Mouse (Mus musculus): ENCODE measurements around the gene Epha8. TPM values are rescaled to one million over a fixed set of nuclear protein-coding genes. Genes with fewer than 3 reads are reported as not detected.

Gene Epha8
- polyA plus RNA-seq, 1 experiment from 2014 or later = not detected

DNA sequence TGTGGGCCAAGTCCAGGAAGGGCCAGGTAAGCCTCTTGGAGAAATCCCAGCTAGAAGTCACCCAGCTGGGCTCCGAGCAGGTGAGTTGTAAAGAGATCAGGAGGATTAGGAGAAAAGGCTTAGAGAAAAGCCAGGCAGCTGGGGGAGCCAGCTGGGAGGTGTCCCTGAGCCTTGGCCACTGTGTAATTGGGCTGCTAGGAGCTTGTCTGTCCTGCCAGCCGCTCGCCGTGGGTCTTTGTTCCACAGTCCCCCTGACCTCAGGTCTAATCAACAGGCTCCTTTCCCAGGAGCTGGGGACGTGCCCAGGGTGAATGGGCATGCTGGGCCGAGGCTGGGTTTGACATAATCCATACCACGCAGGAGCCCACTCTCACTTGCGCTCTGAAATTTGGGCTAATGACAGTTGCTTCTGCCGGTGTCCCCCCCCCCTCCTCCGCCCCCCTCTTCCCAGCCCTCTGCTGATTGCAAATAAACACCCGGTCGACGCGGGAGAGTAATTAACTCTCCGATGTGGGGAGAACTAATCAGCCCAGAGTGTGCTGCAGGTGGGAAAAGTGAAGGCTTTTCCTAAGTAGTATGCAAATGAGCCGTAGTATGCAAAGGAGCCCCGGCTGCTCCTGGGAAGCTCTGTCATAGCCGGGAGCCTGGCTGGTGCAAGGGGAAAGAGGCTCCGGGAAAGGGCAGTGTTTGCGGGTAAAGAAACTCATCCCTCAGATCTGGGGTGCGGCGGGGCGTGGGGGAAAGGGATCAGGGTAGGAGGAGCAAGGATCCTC lies 51.7 kb downstream of the Epha8 start:
- in situ Hi-C loops (cut with MboI; ENCODE audit: low pct_unique_long_range_greater_than_20kb) = loop anchor here (5.0 kb wide), 1 partner anchor 167 kb away; no protein-coding TSS in a partner anchor
- DNase-seq (ENCODE audit: low read depth, low spot score) (no peak), ATAC-seq (no peak)
- H3K27me3 ChIP-seq = peaks cover 7% of the 10 kb centered on the region
- ChIA-PET POLR2A (no interaction called here), CTCF (no interaction called here)
- no peak for TF ChIP-seq CTCF (IDR thresholded peaks at IDR 0.05)

DNA sequence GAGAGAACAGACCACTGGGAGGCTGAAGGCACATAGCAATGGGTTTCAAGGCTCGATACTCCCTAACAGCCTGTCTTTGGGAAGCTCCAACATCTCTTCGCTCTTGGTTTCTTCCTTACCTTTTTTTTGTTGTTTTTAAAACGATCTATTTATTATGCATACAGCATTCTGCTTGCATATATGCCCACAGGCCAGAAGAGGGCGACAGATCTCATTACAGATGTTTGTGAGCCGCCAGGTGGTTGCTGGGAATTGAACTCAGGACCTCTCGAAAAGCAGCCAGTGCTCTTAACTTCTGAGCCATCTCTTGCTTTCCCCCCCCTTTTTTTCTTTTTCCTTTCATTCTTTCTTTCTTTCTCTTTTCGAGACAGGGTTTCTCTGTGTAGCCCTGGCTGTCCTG lies 57.5 kb downstream of the Epha8 start:
- POLR2A ChIA-PET = no interaction called here
- peaks cover 7% of the 10 kb centered on the region for H3K27me3 ChIP-seq
- no peak for TF ChIP-seq CTCF (IDR thresholded peaks at IDR 0.05)

DNA sequence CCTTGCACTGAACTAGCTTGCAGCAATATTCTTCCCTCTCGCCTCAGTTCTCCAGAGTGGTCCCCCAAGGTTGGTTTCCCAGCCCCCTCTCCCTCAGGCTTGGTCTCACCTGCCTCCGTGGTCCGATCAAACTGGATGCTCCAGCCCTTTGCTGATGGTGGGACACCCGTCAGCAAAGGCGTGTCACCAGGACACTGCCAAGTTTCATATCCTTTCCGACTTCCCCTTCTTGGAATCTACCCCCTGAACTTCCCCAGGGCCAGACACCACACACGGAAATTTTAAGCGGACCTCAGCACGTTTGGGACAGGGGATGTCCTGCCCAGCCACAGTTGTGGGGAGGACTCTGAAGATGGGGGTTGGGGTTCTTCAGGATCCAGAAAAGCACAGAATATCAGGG lies 58.0 kb downstream of the Epha8 start, which contains the start of gene C1qa:
Gene C1qa, minus strand, starts transcription at position 167 of the 400 bp plus-strand sequence.
- CTCF ChIA-PET = no interaction called here
- H3K27me3 ChIP-seq = peaks cover 7% of the 10 kb centered on the region
- ATAC-seq (no peak), DNase-seq (ENCODE audit: low read depth, low spot score) (no peak)
- POLR2A ChIA-PET = no interaction called here
- in situ Hi-C loops (cut with MboI; ENCODE audit: low pct_unique_long_range_greater_than_20kb) = loop anchor here (10.0 kb wide), 1 partner anchor 406 kb away; no protein-coding TSS in a partner anchor
- no peak for TF ChIP-seq CTCF (IDR thresholded peaks at IDR 0.05)

More for the DNA sequence above, 57.5 kb downstream of the Epha8 start:
- DNase-seq (ENCODE audit: low read depth, low spot score) (no peak), ATAC-seq (no peak)
- in situ Hi-C loops (cut with MboI; ENCODE audit: low pct_unique_long_range_greater_than_20kb) = loop anchor here (10.0 kb wide), 1 partner anchor 406 kb away; no protein-coding TSS in a partner anchor
- CTCF ChIA-PET = no interaction called here

DNA sequence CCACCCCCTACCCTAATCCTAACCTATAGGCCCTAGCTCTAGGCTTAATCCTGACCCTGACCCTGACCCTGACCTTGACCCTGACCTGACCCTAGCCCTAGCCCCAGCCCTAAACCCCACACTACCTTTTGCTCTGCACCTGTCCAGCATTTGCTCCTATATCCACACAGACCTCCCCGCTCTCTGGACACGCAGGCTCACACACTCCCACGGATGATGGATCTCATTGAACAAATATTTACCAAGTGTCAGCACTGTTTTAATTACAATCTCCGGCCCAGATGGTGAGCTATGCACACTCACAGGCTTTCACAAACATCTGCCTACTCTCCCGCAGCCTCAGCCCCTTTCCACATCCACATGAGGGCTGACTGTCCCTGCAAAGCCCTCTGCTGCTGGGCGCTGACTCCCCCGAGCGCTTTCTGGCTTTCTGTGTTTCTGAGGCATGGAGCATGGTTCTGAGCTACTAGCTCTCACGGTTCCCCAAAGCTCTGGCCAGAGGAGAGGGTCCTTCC lies 58.5 kb downstream of the Epha8 start:
- POLR2A ChIA-PET = no interaction called here
- in situ Hi-C loops (cut with MboI; ENCODE audit: low pct_unique_long_range_greater_than_20kb) = loop anchor here (10.0 kb wide), 1 partner anchor 407 kb away; no protein-coding TSS in a partner anchor
- ATAC-seq (no peak), DNase-seq (ENCODE audit: low read depth, low spot score) (no peak)
- H3K27me3 ChIP-seq = peaks cover 7% of the 10 kb centered on the region
- CTCF ChIA-PET = no interaction called here
- no peak for TF ChIP-seq CTCF (IDR thresholded peaks at IDR 0.05)

DNA sequence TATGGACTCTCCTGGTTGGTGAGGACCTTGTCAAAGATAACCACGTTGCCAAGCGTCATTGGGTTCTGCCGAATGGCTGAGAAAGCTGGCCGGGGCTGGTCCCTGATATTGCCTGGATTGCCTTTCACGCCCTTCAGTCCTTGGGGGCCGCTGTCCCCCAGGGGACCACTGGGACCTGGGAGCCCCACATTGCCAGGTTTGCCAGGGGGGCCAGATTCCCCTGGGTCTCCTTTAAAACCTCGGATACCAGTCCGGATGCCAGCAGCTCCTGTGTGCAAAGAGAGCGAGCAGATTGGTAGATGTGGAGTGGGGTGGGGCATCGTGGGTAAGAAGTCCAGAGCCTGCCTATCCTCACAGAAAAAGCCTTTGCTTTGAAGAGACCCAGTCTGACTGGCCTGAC lies 60.2 kb downstream of the Epha8 start:
- peaks cover 10% of the 10 kb centered on the region for H3K27me3 ChIP-seq
- ChIA-PET POLR2A (no interaction called here), CTCF (no interaction called here)
- no peak for TF ChIP-seq CTCF (IDR thresholded peaks at IDR 0.05)
- in situ Hi-C loops (cut with MboI; ENCODE audit: low pct_unique_long_range_greater_than_20kb) = loop anchor here (10.0 kb wide), 1 partner anchor 408 kb away; no protein-coding TSS in a partner anchor
- DNase-seq (ENCODE audit: low read depth, low spot score) (no peak), ATAC-seq (no peak)

DNA sequence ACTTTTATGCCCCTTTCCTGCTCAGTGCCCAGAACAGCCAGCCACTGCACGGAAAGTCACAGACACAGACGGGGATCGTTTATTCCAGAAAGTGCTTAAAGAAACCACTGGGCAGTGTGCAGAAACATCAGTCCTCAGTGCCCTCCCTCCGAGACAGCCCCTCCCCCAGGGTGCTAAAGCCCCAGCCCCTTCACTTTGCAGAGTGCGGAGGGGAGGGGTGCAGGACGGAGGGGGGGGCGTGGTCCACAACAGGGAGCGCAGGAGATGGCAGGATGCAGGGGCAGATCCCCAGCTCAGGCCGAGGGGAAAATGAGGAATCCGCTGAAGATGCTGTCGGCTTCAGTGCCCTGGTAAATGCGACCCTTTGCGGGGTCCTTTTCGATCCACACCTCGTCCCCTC lies 60.8 kb downstream of the Epha8 start:
- in situ Hi-C loops (cut with MboI; ENCODE audit: low pct_unique_long_range_greater_than_20kb) = loop anchor here (10.0 kb wide), 1 partner anchor 409 kb away; no protein-coding TSS in a partner anchor
- no peak for TF ChIP-seq CTCF (IDR thresholded peaks at IDR 0.05)
- DNase-seq (ENCODE audit: low read depth, low spot score) = no peak
- ChIA-PET CTCF (no interaction called here), POLR2A (no interaction called here)
- peaks cover 16% of the 10 kb centered on the region for H3K27me3 ChIP-seq
- ATAC-seq = no peak

DNA sequence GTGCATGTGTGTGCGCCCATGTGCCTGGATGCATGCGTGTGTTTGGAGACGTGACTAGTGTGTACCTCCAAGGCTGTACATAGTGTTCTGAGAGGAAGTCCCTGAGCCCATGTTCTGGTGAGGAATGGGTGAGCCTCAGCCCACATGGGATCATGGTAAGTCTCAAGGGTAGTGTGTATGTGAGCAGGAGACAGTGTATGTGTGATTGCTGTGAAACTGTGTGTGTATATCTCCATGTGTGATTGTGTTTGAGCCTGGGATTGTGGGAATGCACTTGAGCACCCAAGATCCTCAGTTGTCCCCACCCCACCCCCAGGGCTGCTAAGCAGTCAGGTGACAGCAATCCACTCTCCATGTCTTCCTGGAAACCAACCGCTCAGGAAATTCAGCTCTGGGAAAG lies 61.8 kb downstream of the Epha8 start:
- H3K27me3 ChIP-seq = peaks cover 26% of the 10 kb centered on the region

DNA sequence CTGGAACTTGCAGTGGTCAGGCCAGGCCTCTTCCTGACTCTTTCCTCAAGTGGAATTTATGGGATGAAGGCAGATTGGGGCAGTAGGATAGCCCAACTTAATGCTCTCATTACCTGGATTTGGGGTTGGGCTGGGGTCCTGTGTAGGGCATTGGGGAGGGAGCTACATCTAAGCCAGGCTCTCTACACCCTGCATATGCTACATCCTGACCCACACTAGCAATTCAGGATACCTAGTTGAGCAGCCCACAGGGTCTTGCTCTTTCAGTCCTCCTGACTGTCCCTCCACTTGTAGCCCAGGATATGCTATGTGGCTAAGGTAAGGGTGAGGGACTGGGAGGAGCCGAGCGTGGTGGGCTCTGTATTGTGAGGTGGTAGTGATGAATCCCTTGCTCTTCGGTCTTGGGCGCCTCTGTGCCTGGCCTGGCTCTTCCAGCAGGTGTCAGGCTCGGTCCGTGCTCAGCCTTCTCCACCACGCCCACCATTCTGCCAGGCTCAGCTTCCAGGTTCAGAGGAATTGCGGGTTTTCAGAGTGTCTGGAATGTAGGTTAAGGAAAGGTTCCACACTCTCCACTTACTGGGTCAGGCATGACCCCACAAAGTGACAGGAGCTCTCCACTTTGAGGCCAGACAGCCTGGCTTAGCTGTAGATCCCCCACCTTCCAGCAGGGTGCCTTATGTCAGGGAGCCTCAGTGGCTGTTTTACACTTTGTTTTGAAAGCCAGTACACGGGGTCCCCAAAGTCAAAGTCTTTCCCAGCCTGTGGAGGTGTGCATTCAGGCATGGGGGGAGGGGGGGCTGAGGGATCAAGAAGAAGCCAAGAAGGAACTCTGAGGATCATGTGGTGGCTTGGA lies 62.7 kb downstream of the Epha8 start:
- ChIA-PET POLR2A (interaction anchor here (0.6 kb wide), 1 partner anchor 222 kb away, joined by 9 read pairs; no protein-coding TSS in a partner anchor), CTCF (no interaction called here)
- DNase-seq (ENCODE audit: low read depth, low spot score) (no peak), ATAC-seq (no peak)
- TF ChIP-seq CTCF (IDR thresholded peaks at IDR 0.05) = no peak
- peaks cover 27% of the 10 kb centered on the region for H3K27me3 ChIP-seq
- in situ Hi-C loops (cut with MboI; ENCODE audit: low pct_unique_long_range_greater_than_20kb) = loop anchor here (10.0 kb wide), 1 partner anchor 411 kb away; no protein-coding TSS in a partner anchor

More for the DNA sequence above, 61.8 kb downstream of the Epha8 start:
- in situ Hi-C loops (cut with MboI; ENCODE audit: low pct_unique_long_range_greater_than_20kb) = loop anchor here (10.0 kb wide), 1 partner anchor 410 kb away; no protein-coding TSS in a partner anchor
- CTCF ChIA-PET = no interaction called here
- TF ChIP-seq CTCF (IDR thresholded peaks at IDR 0.05) = no peak
- POLR2A ChIA-PET = no interaction called here
- ATAC-seq (no peak), DNase-seq (ENCODE audit: low read depth, low spot score) (no peak)

DNA sequence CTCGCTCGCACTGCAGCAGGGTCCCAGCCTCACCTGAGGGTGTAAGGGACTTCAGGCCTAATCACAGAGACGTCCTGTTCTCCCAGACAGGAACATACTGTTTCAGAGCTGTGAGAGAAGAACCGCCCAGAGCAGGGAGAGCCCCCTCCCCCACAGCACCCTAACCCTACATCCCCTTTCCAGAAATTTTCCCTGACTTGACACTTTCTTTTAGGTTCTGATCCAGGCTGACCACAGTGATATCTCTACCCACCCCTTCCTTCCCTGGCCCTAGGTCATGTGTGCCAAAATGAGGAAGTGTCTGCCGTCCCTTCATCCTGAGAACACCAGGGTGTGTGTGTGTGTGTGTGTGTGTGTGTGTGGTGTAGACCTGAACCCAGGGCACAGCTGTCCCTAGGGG lies 63.8 kb downstream of the Epha8 start, which contains the start of gene C1qc:
Gene C1qc, minus strand, starts transcription at position 255 of the 400 bp plus-strand sequence.
- no peak for ATAC-seq
- TF ChIP-seq CTCF (IDR thresholded peaks at IDR 0.05) = no peak
- no peak for DNase-seq (ENCODE audit: low read depth, low spot score)
- CTCF ChIA-PET = no interaction called here
- in situ Hi-C loops (cut with MboI; ENCODE audit: low pct_unique_long_range_greater_than_20kb) = loop anchor here (10.0 kb wide), 1 partner anchor 412 kb away; no protein-coding TSS in a partner anchor
- peaks cover 27% of the 10 kb centered on the region for H3K27me3 ChIP-seq
- POLR2A ChIA-PET = no interaction called here

DNA sequence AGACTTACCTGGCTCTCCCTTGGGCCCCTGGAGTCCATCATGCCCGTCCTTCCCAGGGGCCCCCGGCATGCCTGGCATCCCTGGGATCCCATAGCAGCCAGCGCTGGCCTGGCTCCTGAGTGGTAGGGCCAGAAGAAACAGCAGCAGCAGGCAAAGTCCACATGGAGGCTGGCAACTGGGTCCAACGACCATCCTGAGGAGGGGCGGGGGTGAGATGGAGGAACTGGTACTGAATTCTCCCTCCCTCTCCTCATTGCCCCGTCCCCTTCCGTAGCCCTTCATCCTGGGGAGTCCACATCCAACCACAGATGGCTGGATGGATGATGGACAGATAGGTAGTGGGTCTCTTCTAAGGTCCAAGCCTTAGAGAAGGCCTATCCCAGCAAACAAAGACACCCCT lies 64.2 kb downstream of the Epha8 start:
- POLR2A ChIA-PET = no interaction called here
- ATAC-seq (no peak), DNase-seq (ENCODE audit: low read depth, low spot score) (no peak)
- TF ChIP-seq CTCF (IDR thresholded peaks at IDR 0.05) = no peak
- H3K27me3 ChIP-seq = peaks cover 25% of the 10 kb centered on the region
- in situ Hi-C loops (cut with MboI; ENCODE audit: low pct_unique_long_range_greater_than_20kb) = loop anchor here (10.0 kb wide), 1 partner anchor 412 kb away; no protein-coding TSS in a partner anchor
- CTCF ChIA-PET = no interaction called here
